Mouse (Mus musculus) heart, postnatal 0 days (tissue): Measurements from ENCODE around the gene Dnm3. TPM values are rescaled to one million over a fixed set of nuclear protein-coding genes. Genes with fewer than 3 reads are reported as not detected.

Source experiments
- ATAC-seq: fragments of 200-750 bp; cut with Nextera tagmentation; 2 replicates; pipeline ENCODE4 v1.8.0; 2017; ENCODE audit warnings: low read depth, moderate number of reproducible peaks, moderate library complexity; ENCODE audit not compliant: insufficient read depth
- DNase-seq: peaks from one replicate; pipeline ENCODE4 v3.0.0-alpha.2; 2016; ENCODE audit warnings: low spot score
- H3K27ac ChIP-seq: fragments of 300-500 bp; sonication (generic); 2 replicates; pipeline ENCODE4 v1.5.1; 2014; ENCODE audit warnings: low read depth, mild to moderate bottlenecking
- H3K27me3 ChIP-seq: fragments of 300-500 bp; sonication (generic); 2 replicates; pipeline ENCODE4 v1.6.1; 2014; ENCODE audit warnings: low read length, mixed read lengths; ENCODE audit not compliant: control insufficient read depth, insufficient read depth
- H3K36me3 ChIP-seq: fragments of 300-500 bp; sonication (generic); replicated peaks from 2 replicates; pipeline ENCODE4 v1.6.1; 2014; ENCODE audit warnings: low read length, mixed read lengths; ENCODE audit not compliant: control insufficient read depth, insufficient read depth
- H3K4me1 ChIP-seq: fragments of 300-500 bp; sonication (generic); 2 replicates; pipeline ENCODE4 v1.6.1; 2014; ENCODE audit warnings: antibody characterized with exemption; ENCODE audit not compliant: control insufficient read depth, insufficient read depth
- H3K4me2 ChIP-seq: fragments of 300-500 bp; sonication (generic); 2 replicates; pipeline ENCODE4 v1.6.1; 2014; ENCODE audit warnings: low read depth, mild to moderate bottlenecking, low read length, moderate library complexity
- H3K4me3 ChIP-seq: fragments of 300-500 bp; sonication (generic); 2 replicates; pipeline ENCODE4 v1.5.1; 2014; ENCODE audit warnings: low read depth, low read length
- H3K9ac ChIP-seq: fragments of 300-500 bp; sonication (generic); replicated peaks from 2 replicates; pipeline ENCODE4 v1.6.1; 2014; ENCODE audit warnings: low read depth, low read length, mixed read lengths
- H3K9me3 ChIP-seq: fragments of 300-500 bp; sonication (generic); replicated peaks from 2 replicates; pipeline ENCODE4 v1.6.1; 2016; ENCODE audit warnings: low read length; ENCODE audit not compliant: control insufficient read depth
- CTCF ChIP-seq: IDR thresholded peaks from 2 replicates; pipeline ENCODE4 v1.5.1; 2016; ENCODE audit warnings: antibody characterized with exemption, control low read depth, low read depth
- EP300 ChIP-seq: IDR thresholded peaks from 2 replicates; pipeline ENCODE4 v1.6.1; 2016; ENCODE audit warnings: antibody characterized with exemption, low read depth
- WGBS: fragments of 180-500 bp; shearing (Covaris S2); extraction: QIAGEN DNeasy Blood & Tissue Kit; methylation state at CpG from one replicate; pipeline ENCODE4 v1.1.7; 2014; 5-methylcytosine and 5-hydroxymethylcytosine counted together
- polyA plus RNA-seq: library from polyadenylated mRNA; unstranded; fragments of >200 nt; fragmentation: Nextera tagmentation; extraction: Ambion mirVana; gene quantifications from 2 replicates; pipeline ENCODE4 v1.2.1, GENCODE M21; 2015
- total RNA-seq: library from RNA; depleted of rRNA; stranded (reverse); fragments of >200 nt; gene quantifications from 2 replicates; pipeline ENCODE4 v1.2.3, GENCODE M21; 2014; ENCODE audit warnings: low replicate concordance

Gene Dnm3
- total and polyA plus RNA-seq, 2 experiments from 2014 or later = 1.9 to 2.4 TPM

DNA sequence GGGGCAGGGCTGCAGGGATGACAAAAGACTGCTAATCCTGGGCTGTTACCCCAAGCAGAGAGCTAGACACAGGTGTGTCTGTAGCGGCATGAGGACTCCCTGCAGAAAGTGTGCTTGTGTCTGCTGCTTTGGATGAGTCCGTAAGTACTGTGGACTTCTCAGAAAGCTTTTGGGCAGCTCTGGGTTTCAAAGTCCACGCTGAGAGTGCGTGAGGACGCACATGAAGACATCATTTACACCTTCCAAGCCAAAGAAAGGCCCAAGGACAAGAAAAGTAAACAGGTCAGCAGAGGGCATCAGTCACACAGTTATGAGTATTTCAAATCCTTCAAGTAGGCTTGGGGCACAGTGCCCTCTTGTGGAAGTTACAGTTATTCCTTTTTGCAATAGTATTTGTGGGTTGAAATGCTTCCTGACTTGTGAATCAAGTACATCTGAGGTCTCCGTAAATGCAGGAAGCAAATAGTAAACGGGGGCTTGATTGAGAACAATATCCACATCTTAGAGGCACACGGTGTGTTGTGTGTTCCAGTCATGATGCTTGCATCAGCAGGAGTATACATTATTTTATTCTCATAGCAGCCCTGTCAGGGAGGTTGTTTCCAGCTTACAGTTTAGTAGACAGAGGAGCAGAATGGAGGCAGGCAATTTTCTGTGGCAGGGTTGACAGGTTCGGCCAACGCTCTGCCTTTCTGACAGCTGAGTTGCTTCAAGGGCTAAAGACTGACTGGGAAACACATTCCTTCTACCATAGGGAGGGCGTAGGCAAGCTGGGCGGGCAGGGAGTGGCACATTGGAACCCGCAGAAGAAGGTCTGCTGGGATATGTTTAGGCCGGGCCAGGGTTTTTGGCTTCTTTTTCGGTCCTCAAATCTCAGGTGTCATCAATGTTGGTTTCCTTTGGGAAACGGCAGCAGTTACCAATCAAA is 501.3 kb downstream of the Dnm3 start:
- H3K4me3 ChIP-seq = no peak overlapping the region
- H3K4me1 ChIP-seq = no peaks in the 10 kb centered on the region
- H3K9me3 ChIP-seq = no peaks in the 10 kb centered on the region
- ATAC-seq (peak; percentile 47; the same call in 1 of the 2 replicates), DNase-seq (peak; percentile 89)
- no peaks in the 10 kb centered on the region for H3K36me3 ChIP-seq
- TF ChIP-seq CTCF (peak; percentile 98), EP300 (no peak)
- H3K27ac ChIP-seq = no peak overlapping the region
- 41% methylated on average over 16 of the region's 16 CpGs for WGBS
- H3K4me2 ChIP-seq = no peak overlapping the region
- no peaks in the 10 kb centered on the region for H3K27me3 ChIP-seq
- H3K9ac ChIP-seq = peak overlapping the region; percentile 16; the same call in 1 of the 2 replicates

- TF ChIP-seq CTCF = no peak
- TF ChIP-seq EP300 = no peak
- ATAC-seq = no peak
- no peak for DNase-seq
- 87% methylated on average over 8 of the region's 8 CpGs for WGBS
- H3K4me1 ChIP-seq = peaks cover 10% of the 10 kb centered on the region; the same call in 1 of the 2 replicates
- H3K4me3 ChIP-seq = no peak overlapping the region
- H3K4me2 ChIP-seq = no peak overlapping the region
- no peak overlapping the region for H3K27ac ChIP-seq
- no peaks in the 10 kb centered on the region for H3K9me3 ChIP-seq
- H3K27me3 ChIP-seq = no peaks in the 10 kb centered on the region
- no peaks in the 10 kb centered on the region for H3K36me3 ChIP-seq
- no peak overlapping the region for H3K9ac ChIP-seq
These were observed 505.6 kb downstream of the Dnm3 start for GRCm38 (mm10) chr1:161972233-161972632.

DNA sequence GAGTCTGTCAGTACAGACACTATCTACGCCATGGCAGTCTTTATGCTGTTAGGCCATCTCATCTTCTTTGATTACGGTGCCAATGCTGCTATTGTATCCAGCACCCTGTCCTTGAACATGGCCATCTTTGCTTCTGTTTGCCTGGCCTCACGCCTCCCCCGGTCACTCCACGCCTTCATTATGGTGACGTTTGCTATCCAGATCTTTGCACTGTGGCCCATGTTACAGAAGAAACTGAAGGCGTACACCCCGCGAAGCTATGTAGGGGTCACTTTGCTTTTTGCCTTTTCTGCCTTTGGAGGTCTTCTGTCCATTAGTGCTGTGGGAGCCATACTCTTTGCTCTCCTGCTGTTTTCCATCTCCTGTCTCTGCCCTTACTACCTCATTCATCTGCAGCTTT is 507.0 kb downstream of the Dnm3 start:
- Histone ChIP-seq H3K4me2 (no peak overlapping the region), H3K27me3 (no peaks in the 10 kb centered on the region), H3K27ac (no peak overlapping the region), H3K36me3 (no peaks in the 10 kb centered on the region), H3K9me3 (no peaks in the 10 kb centered on the region), H3K4me1 (peaks cover 10% of the 10 kb centered on the region; the same call in 1 of the 2 replicates), H3K9ac (no peak overlapping the region), H3K4me3 (no peak overlapping the region)
- no peak for ATAC-seq
- DNase-seq = no peak
- WGBS = 92% methylated on average over 9 of the region's 9 CpGs
- no peak for TF ChIP-seq CTCF
- no peak for TF ChIP-seq EP300

GRCm38 (mm10) chr1:161968589-161969407 is 509.0 kb downstream of the Dnm3 start, which contains the start of gene Pigc:
Gene Pigc (plus strand): TSS chr1:161969186.
- no peaks in the 10 kb centered on the region for H3K36me3 ChIP-seq
- H3K9ac ChIP-seq = peak within 1 kb of the TSS; percentile 78
- TF ChIP-seq CTCF (peak; percentile 88), EP300 (no peak)
- no peaks in the 10 kb centered on the region for H3K27me3 ChIP-seq
- 3% methylated on average over 37 of the region's 38 CpGs for WGBS
- peak within 1 kb of the TSS; percentile 66 for H3K4me2 ChIP-seq
- peaks cover 10% of the 10 kb centered on the region; the same call in 1 of the 2 replicates for H3K4me1 ChIP-seq
- H3K27ac ChIP-seq = peak within 1 kb of the TSS; percentile 79
- peak; percentile 95 for DNase-seq
- no peaks in the 10 kb centered on the region for H3K9me3 ChIP-seq
- ATAC-seq = peak; percentile 100
- H3K4me3 ChIP-seq = peak within 1 kb of the TSS; percentile 73

DNA sequence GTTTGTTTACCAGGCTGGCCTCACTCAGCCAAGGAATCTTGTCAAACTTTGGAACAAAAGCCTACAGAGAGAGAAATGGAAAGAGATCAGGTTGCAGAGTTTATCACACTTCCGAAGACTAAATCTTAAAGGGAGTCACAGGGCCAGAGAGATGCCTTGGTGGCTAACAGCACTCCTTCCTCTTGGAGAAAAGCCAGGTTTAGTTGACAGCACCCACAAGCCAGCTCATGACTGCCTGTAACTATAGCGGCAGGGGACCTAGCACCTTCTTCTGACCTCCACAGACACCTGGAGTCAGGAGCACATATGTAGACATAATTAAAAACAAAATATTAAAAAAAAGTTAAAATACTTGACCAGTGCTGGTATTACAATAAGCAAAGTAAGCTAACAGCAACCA is 509.9 kb downstream of the Dnm3 start:
- DNase-seq (no peak), ATAC-seq (no peak)
- WGBS = 45% methylated on average over 2 of the region's 2 CpGs
- Histone ChIP-seq H3K27me3 (no peaks in the 10 kb centered on the region), H3K9ac (no peak overlapping the region), H3K27ac (no peak overlapping the region), H3K4me1 (peaks cover 10% of the 10 kb centered on the region; the same call in 1 of the 2 replicates), H3K4me3 (no peak overlapping the region), H3K4me2 (no peak overlapping the region), H3K36me3 (no peaks in the 10 kb centered on the region), H3K9me3 (no peaks in the 10 kb centered on the region)
- TF ChIP-seq CTCF (no peak), EP300 (no peak)
